Mouse (Mus musculus) limb, embryonic 13.5 days (tissue): ENCODE measurements around the gene Gm10720. TPM values are rescaled to one million over a fixed set of nuclear protein-coding genes. Genes with fewer than 3 reads are reported as not detected.
"Not testable (repeated sequence)": the region's sequence is repeated elsewhere in the genome, so short reads cannot be mapped to it uniquely, and the experiment has no call there.

Source experiments
- ATAC-seq: fragments of 200-750 bp; cut with Nextera tagmentation; 2 replicates; pipeline ENCODE4 v1.8.0; 2017; ENCODE audit warnings: low read depth, moderate number of reproducible peaks, moderate TSS enrichment; ENCODE audit not compliant: low FRiP score
- H3K27ac ChIP-seq: fragments of 300-500 bp; sonication (generic); 2 replicates; pipeline ENCODE4 v1.5.1; 2015; ENCODE audit warnings: inconsistent platforms, mild to moderate bottlenecking, moderate library complexity
- H3K27me3 ChIP-seq: fragments of 300-500 bp; sonication (generic); 2 replicates; pipeline ENCODE4 v1.6.1; 2015; ENCODE audit warnings: mild to moderate bottlenecking, inconsistent platforms
- H3K36me3 ChIP-seq: fragments of 300-500 bp; sonication (generic); 2 replicates; pipeline ENCODE4 v1.6.1; 2015; ENCODE audit warnings: inconsistent platforms, mild to moderate bottlenecking, moderate library complexity
- H3K4me1 ChIP-seq: fragments of 300-500 bp; sonication (generic); 2 replicates; pipeline ENCODE4 v1.6.1; 2015; ENCODE audit warnings: inconsistent platforms
- H3K4me2 ChIP-seq: fragments of 300-500 bp; sonication (generic); replicated peaks from 2 replicates; pipeline ENCODE4 v1.6.1; 2015; ENCODE audit warnings: inconsistent platforms, mild to moderate bottlenecking, moderate library complexity
- H3K4me3 ChIP-seq: fragments of 300-500 bp; sonication (generic); 2 replicates; pipeline ENCODE4 v1.5.1; 2015; ENCODE audit warnings: moderate library complexity, mild to moderate bottlenecking, inconsistent platforms
- H3K9ac ChIP-seq: fragments of 300-500 bp; sonication (generic); 2 replicates; pipeline ENCODE4 v1.6.1; 2015; ENCODE audit warnings: mild to moderate bottlenecking, inconsistent platforms
- H3K9me3 ChIP-seq: fragments of 300-500 bp; sonication (generic); 2 replicates; pipeline ENCODE4 v1.6.1; 2016; ENCODE audit warnings: inconsistent platforms
- WGBS: fragments of 180-500 bp; shearing (Covaris S2); methylation state at CpG from one replicate; pipeline ENCODE4 v1.1.7; 2015; 5-methylcytosine and 5-hydroxymethylcytosine counted together
- polyA plus RNA-seq: library from polyadenylated mRNA; unstranded; fragments of >200 nt; fragmentation: Nextera tagmentation; extraction: Ambion mirVana; gene quantifications from 2 replicates; pipeline ENCODE4 v1.2.1, GENCODE M21; 2015

The Gm10720 gene
- polyA plus RNA-seq = not detected in 2 replicates

GRCm38 (mm10) chr9:3015354-3015753, at the start of gene Gm10720:
Gene Gm10720, plus strand, starts transcription at chr9:3015654.
- not testable (repeated sequence) for H3K9me3 ChIP-seq, H3K36me3 ChIP-seq, ATAC-seq, H3K4me2 ChIP-seq, H3K27me3 ChIP-seq, H3K9ac ChIP-seq, H3K27ac ChIP-seq, H3K4me3 ChIP-seq, H3K4me1 ChIP-seq
- WGBS = 65% methylated on average over 5 of the region's 9 CpGs

DNA sequence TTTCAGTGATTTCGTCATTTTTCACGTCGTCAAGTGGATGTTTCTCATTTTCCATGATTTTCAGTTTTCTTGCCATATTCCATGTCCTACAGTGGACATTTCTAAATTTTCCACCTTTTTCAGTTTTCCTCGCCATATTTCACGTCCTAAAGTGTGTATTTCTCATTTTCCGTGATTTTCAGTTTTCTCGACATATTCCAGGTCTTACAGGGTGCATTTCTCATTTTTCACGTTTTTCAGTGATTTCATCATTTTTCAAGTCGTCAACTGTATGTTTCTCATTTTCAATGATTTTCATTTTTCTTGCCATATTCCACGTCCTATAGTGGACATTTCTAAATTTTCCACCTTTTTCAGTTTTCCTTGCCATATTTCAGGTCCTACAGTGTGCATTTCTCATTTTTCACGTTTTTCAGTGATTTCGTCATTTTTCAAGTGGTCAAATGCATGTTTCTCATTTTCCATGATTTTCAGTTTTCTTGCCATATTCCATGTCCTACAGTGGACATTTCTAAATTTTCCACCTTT, 14.9 kb upstream of the Gm10720 start, which contains the start of gene Gm10722:
Gene Gm10722, plus strand, starts transcription at position 478 of the 528 bp plus-strand sequence.
- 72% methylated on average over 12 of the region's 12 CpGs for WGBS
- not testable (repeated sequence) for H3K27me3 ChIP-seq, H3K27ac ChIP-seq, H3K4me2 ChIP-seq, H3K9ac ChIP-seq, H3K4me1 ChIP-seq, ATAC-seq, H3K36me3 ChIP-seq, H3K4me3 ChIP-seq, H3K9me3 ChIP-seq

- 64% methylated on average over 8 of the region's 8 CpGs for WGBS
- H3K27ac ChIP-seq, H3K4me2 ChIP-seq, H3K27me3 ChIP-seq, H3K9ac ChIP-seq, H3K36me3 ChIP-seq, ATAC-seq, H3K4me1 ChIP-seq, H3K9me3 ChIP-seq, H3K4me3 ChIP-seq: not testable (repeated sequence)
Observed at GRCm38 (mm10) chr9:3001006-3001405, 14.4 kb upstream of the Gm10720 start.

GRCm38 (mm10) chr9:3001948-3002659, 13.3 kb upstream of the Gm10720 start:
- H3K4me2 ChIP-seq = not testable (repeated sequence)

DNA sequence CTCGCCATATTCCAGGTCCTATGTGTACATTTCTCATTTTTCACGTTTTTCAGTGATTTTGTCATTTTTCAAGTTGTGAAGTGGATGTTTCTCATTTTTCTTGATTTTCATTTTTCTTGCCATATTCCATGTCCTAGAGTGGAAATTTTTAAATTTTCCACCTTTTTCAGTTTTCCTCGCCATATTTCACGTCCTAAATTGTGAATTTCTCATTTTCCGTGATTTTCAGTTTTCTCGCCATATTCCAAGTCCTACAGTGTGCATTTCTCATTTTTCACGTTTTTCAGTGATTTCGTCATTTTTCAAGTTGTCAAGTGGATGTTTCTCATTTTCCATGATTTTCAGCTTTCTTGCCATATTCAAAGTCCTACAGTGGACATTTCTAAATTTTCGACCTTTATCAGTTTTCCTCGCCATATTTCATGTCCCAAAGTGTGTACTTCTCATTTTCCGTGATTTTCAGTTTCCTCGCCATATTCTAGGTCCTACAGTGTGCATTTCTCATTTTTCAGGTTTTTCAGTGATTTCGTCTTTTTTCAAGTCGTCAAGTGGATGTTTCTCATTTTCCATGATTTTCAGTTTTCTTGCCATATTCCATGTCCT, 12.6 kb upstream of the Gm10720 start, which contains the start of gene Gm11168:
Gene Gm11168, plus strand, starts transcription at position 553 of the 603 bp plus-strand sequence.
- H3K27ac ChIP-seq, H3K4me1 ChIP-seq, H3K4me2 ChIP-seq, H3K9ac ChIP-seq, H3K27me3 ChIP-seq, H3K4me3 ChIP-seq, ATAC-seq, H3K9me3 ChIP-seq, H3K36me3 ChIP-seq: not testable (repeated sequence)
- WGBS = 76% methylated on average over 6 of the region's 14 CpGs

More at GRCm38 (mm10) chr9:3001948-3002659, 13.3 kb upstream of the Gm10720 start:
- 69% methylated on average over 9 of the region's 11 CpGs for WGBS
- H3K27ac ChIP-seq, H3K4me1 ChIP-seq, H3K36me3 ChIP-seq, H3K9me3 ChIP-seq, H3K4me3 ChIP-seq, H3K9ac ChIP-seq, H3K27me3 ChIP-seq: not testable (repeated sequence)
- peak; percentile 88 for ATAC-seq

DNA sequence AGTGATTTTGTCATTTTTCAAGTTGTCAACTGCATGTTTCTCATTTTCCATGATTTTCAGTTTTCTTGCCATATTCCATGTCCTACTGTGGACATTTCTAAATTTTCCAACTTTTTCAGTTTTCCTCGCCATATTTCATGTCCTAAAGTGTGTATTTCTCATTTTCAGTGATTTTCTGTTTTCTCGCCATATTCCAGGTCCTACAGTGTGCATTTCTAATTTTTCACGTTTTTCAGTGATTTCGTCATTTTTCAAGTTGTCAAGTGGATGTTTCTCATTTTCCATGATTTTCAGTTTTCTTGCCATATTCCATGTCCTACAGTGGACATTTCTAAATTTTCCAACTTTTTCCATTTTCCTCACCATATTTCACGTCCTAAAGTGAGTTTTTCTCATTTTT, 9.3 kb upstream of the Gm10720 start:
- WGBS = 76% methylated on average over 1 of the region's 5 CpGs

DNA sequence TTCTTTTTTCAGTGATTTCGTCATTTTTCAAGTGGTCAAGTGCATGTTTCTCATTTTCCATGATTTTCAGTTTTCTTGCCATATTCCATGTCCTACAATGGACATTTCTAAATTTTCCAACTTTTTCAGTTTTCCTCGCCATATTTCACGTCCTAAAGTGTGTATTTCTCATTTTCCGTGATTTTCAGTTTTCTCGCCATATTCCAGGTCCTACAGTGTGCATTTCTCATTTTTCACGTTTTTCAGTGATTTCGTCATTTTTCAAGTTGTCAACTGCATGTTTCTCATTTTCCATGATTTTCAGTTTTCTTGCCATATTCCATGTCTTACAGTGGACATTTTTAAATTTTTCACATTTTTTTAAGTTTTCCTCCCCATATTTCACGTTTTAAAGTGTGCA, 8.8 kb upstream of the Gm10720 start:
- ATAC-seq = peak; percentile 72
- H3K4me2 ChIP-seq, H3K27me3 ChIP-seq, H3K27ac ChIP-seq, H3K36me3 ChIP-seq, H3K9ac ChIP-seq, H3K4me3 ChIP-seq, H3K4me1 ChIP-seq: not testable (repeated sequence)
- peaks cover 11% of the 10 kb centered on the region for H3K9me3 ChIP-seq
- WGBS = 70% methylated on average over 8 of the region's 8 CpGs

More for the DNA sequence above, 9.3 kb upstream of the Gm10720 start:
- not testable (repeated sequence) for H3K27ac ChIP-seq, H3K4me2 ChIP-seq, H3K4me1 ChIP-seq, ATAC-seq, H3K4me3 ChIP-seq, H3K9ac ChIP-seq, H3K27me3 ChIP-seq, H3K36me3 ChIP-seq
- peaks cover 11% of the 10 kb centered on the region for H3K9me3 ChIP-seq

- H3K9me3 ChIP-seq, H3K4me2 ChIP-seq, H3K27ac ChIP-seq, H3K4me1 ChIP-seq, H3K27me3 ChIP-seq, H3K9ac ChIP-seq, H3K36me3 ChIP-seq, H3K4me3 ChIP-seq: not testable (repeated sequence)
- ATAC-seq = peak; percentile 46; the same call in 1 of the 2 replicates
- WGBS = 79% methylated on average over 8 of the region's 9 CpGs
Observed at GRCm38 (mm10) chr9:3007272-3007671, 8.2 kb upstream of the Gm10720 start.

- H3K4me3 ChIP-seq, H3K36me3 ChIP-seq, H3K27ac ChIP-seq, H3K4me1 ChIP-seq, H3K9ac ChIP-seq, H3K27me3 ChIP-seq, H3K4me2 ChIP-seq, H3K9me3 ChIP-seq: not testable (repeated sequence)
- ATAC-seq = 0 out of 2 replicates have a peak, but pooled peaks have one; percentile 33
- no CpG with 5 or more reads among the region's 5 CpGs for WGBS
Observed at GRCm38 (mm10) chr9:3009331-3009730, 6.1 kb upstream of the Gm10720 start.

DNA sequence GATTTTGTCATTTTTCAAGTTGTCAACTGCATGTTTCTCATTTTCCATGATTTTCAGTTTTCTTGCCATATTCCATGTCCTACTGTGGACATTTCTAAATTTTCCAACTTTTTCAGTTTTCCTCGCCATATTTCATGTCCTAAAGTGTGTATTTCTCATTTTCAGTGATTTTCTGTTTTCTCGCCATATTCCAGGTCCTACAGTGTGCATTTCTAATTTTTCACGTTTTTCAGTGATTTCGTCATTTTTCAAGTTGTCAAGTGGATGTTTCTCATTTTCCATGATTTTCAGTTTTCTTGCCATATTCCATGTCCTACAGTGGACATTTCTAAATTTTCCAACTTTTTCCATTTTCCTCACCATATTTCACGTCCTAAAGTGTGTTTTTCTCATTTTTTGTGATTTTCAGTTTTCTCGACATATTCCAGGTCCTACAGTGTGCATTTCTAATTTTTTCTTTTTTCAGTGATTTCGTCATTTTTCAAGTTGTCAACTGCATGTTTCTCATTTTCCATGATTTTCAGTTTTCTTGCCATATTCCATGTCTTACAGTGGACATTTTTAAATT, 3.3 kb upstream of the Gm10720 start:
- not testable (repeated sequence) for H3K9me3 ChIP-seq, H3K36me3 ChIP-seq, H3K4me3 ChIP-seq, H3K27ac ChIP-seq, H3K9ac ChIP-seq, H3K4me1 ChIP-seq, H3K4me2 ChIP-seq, H3K27me3 ChIP-seq, ATAC-seq
- WGBS = 81% methylated on average over 3 of the region's 7 CpGs

GRCm38 (mm10) chr9:3012733-3013279, 2.6 kb upstream of the Gm10720 start, which contains the start of gene Gm10721:
Gene Gm10721, plus strand, starts transcription at chr9:3013140.
- WGBS = no CpG with 5 or more reads among the region's 11 CpGs
- H3K9ac ChIP-seq, H3K27ac ChIP-seq, H3K4me3 ChIP-seq, H3K4me2 ChIP-seq, H3K27me3 ChIP-seq, H3K9me3 ChIP-seq, H3K4me1 ChIP-seq, H3K36me3 ChIP-seq: not testable (repeated sequence)
- peak; percentile 60; the same call in 1 of the 2 replicates for ATAC-seq

- not testable (repeated sequence) for H3K4me1 ChIP-seq, H3K4me3 ChIP-seq, ATAC-seq, H3K9me3 ChIP-seq, H3K36me3 ChIP-seq, H3K4me2 ChIP-seq, H3K27me3 ChIP-seq, H3K27ac ChIP-seq, H3K9ac ChIP-seq
- WGBS = 74% methylated on average over 6 of the region's 6 CpGs
Observed at GRCm38 (mm10) chr9:3015896-3016295, 442 bp downstream of the Gm10720 start.
